Mouse (Mus musculus) intestine, embryonic 14.5 days (tissue): Measurements from ENCODE around the gene Nat8f1. TPM values are rescaled to one million over a fixed set of nuclear protein-coding genes. Genes with fewer than 3 reads are reported as not detected.
"Not testable (repeated sequence)": the region's sequence is repeated elsewhere in the genome, so short reads cannot be mapped to it uniquely, and the experiment has no call there.

ENCODE experiments used
- ATAC-seq: fragments of 200-750 bp; cut with Nextera tagmentation; replicated peaks from 2 replicates; pipeline ENCODE4 v1.8.0; 2017; ENCODE audit warnings: low read depth, moderate number of reproducible peaks, moderate TSS enrichment, moderate library complexity; ENCODE audit not compliant: low FRiP score, low TSS enrichment
- DNase-seq: peaks from one replicate; pipeline ENCODE4 v3.0.0-alpha.2; 2018; ENCODE audit warnings: low spot score
- H3K27ac ChIP-seq: fragments of 300-500 bp; sonication (generic); 2 replicates; pipeline ENCODE4 v1.5.1; 2014; ENCODE audit warnings: low read depth, mild to moderate bottlenecking, control low read depth
- H3K27me3 ChIP-seq: fragments of 300-500 bp; sonication (generic); replicated peaks from 2 replicates; pipeline ENCODE4 v1.6.1; 2014; ENCODE audit warnings: low read length, control low read depth; ENCODE audit not compliant: control insufficient read depth, insufficient read depth
- H3K36me3 ChIP-seq: fragments of 300-500 bp; sonication (generic); 2 replicates; pipeline ENCODE4 v1.6.1; 2014; ENCODE audit warnings: low read length, control low read depth; ENCODE audit not compliant: control insufficient read depth, insufficient read depth
- H3K4me1 ChIP-seq: fragments of 300-500 bp; sonication (generic); replicated peaks from 2 replicates; pipeline ENCODE4 v1.6.1; 2014; ENCODE audit warnings: low read length, control low read depth, mixed read lengths; ENCODE audit not compliant: control insufficient read depth, insufficient read depth
- H3K4me2 ChIP-seq: fragments of 300-500 bp; sonication (generic); 2 replicates; pipeline ENCODE4 v1.6.1; 2014; ENCODE audit warnings: low read length
- H3K4me3 ChIP-seq: fragments of 300-500 bp; sonication (generic); 2 replicates; pipeline ENCODE4 v1.5.1; 2014; ENCODE audit warnings: low read depth, low read length, control low read depth, mixed read lengths
- H3K9ac ChIP-seq: fragments of 300-500 bp; sonication (generic); 2 replicates; pipeline ENCODE4 v1.6.1; 2014; ENCODE audit warnings: mild to moderate bottlenecking, low read length
- H3K9me3 ChIP-seq: fragments of 300-500 bp; sonication (generic); 2 replicates; pipeline ENCODE4 v1.6.1; 2016; ENCODE audit warnings: low read length, control low read depth; ENCODE audit not compliant: control insufficient read depth
- WGBS: fragments of 180-500 bp; shearing (Covaris S2); extraction: QIAGEN DNeasy Blood & Tissue Kit; methylation state at CpG from one replicate; pipeline ENCODE4 v1.1.7; 2014; 5-methylcytosine and 5-hydroxymethylcytosine counted together
- polyA plus RNA-seq: library from polyadenylated mRNA; unstranded; fragments of >200 nt; fragmentation: Nextera tagmentation; extraction: Ambion mirVana; gene quantifications from 2 replicates; pipeline ENCODE4 v1.2.1, GENCODE M21; 2014

The Nat8f1 gene
- polyA plus RNA-seq, 1 experiment from 2014 or later, result 4.8 TPM

DNA sequence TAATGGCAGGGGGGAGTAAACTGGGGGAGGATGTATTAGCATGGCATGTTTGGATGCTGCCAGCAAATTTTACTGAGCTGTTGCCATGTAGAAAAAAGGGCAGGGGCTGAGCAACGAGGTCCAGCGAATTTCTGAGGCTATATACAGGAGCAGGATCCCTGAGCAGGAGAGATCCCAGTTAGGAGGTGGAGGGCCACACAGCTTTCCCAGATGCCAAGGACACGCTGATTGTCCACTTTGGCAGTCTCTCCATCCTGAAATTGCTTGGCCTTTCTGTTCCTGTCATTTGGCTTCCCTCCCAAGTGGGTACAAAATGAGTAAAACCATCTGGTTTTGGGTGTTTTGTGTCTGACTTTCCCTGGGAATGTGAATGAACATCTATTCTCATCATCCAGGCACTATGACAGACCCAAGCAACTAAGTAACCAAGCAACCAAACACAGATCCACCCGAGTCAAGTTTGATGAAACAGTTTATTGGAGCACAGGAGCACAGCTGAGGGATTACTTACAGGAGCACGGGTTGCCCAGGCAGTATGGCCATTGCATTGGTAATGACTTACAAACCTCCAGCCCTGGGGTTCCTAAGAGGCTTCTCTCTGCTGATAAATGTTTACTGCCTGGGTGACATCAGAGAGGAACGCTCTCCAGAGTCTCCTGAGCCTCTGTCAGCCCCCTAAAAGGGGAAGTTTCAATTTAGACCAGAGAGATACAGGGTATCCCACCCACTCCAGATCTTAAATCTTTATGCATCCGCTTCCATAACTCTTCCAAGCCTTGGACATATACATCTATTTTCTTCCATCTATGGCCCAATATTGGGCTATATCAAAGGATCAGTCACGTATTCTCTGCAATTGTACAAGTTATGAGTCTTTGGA lies 16.7 kb downstream of the Nat8f1 start:
- not testable (repeated sequence) for H3K27ac ChIP-seq, ATAC-seq, H3K4me2 ChIP-seq, H3K9ac ChIP-seq, H3K27me3 ChIP-seq, H3K36me3 ChIP-seq, H3K9me3 ChIP-seq, H3K4me3 ChIP-seq, DNase-seq, H3K4me1 ChIP-seq
- WGBS, result 71% methylated on average over 6 of the region's 8 CpGs

DNA sequence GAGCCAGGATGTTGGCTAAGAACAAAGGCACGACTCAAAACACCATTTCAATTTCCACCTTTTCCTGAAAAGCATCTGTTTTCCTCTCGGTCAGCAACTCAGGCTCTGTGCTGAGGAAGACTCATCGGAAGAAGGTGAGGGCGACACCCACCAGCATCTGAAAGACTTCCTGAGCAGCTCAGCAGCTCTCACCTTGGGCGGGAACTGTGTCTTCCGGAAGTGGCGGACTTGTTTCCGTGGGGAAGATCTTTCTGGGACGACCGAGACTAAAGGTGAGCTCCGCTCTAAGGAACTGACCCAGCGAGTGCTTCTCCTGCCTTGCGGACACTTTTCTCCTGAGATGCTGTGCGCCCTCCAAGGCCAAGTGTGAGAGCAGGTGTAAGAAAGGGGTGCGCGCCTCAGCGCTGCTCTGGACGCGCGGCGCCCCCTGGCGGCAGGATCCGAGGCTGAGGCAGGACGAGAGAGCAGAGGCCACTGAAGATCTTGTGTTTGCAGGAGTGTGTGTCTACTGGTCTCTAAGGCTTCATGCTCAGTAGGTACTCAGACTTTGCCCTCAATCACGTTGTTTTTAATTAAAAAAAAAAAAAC lies 20.3 kb downstream of the Nat8f1 start:
- not testable (repeated sequence) for ATAC-seq, DNase-seq, H3K4me2 ChIP-seq, H3K27me3 ChIP-seq, H3K4me3 ChIP-seq, H3K4me1 ChIP-seq, H3K36me3 ChIP-seq, H3K9me3 ChIP-seq, H3K9ac ChIP-seq, H3K27ac ChIP-seq
- WGBS, result 78% methylated on average over 25 of the region's 25 CpGs

DNA sequence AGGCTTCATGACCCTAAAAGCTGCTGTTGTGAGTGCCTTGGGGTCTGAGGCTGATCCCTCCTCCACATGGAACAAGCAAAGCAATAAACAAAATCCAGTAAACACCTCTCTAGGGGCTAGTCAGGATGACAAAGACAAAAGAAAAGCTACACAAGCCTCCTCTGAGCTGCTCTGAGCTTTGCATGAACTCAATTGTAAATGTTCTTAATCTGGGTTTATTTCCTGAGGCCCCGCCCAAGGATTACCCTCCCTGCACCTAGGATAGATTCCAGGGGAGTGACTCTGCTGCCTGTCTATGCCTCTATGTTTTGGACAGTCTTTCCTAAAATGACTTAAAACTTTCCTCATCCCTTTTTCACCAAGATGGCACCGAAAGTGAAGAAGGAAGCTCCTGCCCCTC lies 26.5 kb downstream of the Nat8f1 start:
- H3K9ac ChIP-seq, result no peak overlapping the region
- 91% methylated on average over 2 of the region's 2 CpGs for WGBS
- peaks cover 4% of the 10 kb centered on the region for H3K9me3 ChIP-seq
- H3K36me3 ChIP-seq, result no peaks in the 10 kb centered on the region
- H3K27ac ChIP-seq, result no peak overlapping the region
- no peaks in the 10 kb centered on the region for H3K27me3 ChIP-seq
- no peak overlapping the region for H3K4me3 ChIP-seq
- DNase-seq, result no peak
- no peak overlapping the region for H3K4me2 ChIP-seq
- ATAC-seq, result no peak
- no peaks in the 10 kb centered on the region for H3K4me1 ChIP-seq

DNA sequence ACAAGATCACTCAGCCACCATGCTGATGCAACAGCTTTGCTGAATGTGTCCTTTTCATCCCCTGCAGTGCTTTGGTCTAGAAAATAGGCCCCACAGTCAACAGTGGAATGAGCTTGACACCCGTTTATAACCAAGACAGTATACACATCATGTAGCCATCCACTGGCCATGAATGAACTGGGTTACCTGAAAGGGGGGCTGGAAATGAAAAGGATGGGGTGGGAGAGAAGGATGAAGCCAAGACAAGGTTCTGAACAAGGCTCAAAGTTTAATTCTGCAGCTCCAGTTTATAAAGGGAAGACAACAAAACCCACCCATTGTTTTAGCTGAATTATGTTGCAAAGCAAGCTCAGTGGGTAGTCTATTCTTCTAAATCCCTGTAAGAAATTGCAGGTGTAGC lies 31.2 kb downstream of the Nat8f1 start:
- no peak overlapping the region for H3K4me2 ChIP-seq
- 95% methylated on average over 1 of the region's 1 CpGs for WGBS
- H3K4me1 ChIP-seq, result no peaks in the 10 kb centered on the region
- H3K27ac ChIP-seq, result no peak overlapping the region
- H3K9me3 ChIP-seq, result peaks cover 9% of the 10 kb centered on the region
- DNase-seq (no peak), ATAC-seq (no peak)
- H3K9ac ChIP-seq, result no peak overlapping the region
- H3K27me3 ChIP-seq, result no peaks in the 10 kb centered on the region
- no peak overlapping the region for H3K4me3 ChIP-seq
- H3K36me3 ChIP-seq, result no peaks in the 10 kb centered on the region

DNA sequence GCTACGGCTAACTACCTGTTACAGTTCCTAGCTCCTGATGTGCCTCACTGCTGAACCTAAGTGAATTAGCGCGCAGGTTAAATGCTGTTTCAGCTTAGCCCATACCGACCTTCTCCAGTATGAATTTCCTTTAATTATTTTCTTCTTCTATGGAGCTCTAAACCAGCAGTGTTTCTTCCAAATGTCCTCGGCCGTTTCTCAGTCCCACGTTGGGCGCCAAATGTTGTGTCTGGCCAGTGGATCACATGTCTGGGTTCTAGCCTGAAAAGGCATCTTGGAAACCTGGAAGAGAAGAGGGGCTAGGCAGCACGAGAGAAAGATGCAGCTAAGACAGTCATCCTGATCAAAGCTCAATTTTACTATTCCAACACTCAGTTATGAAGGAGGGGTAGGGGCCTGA lies 32.2 kb downstream of the Nat8f1 start:
- ATAC-seq, H3K36me3 ChIP-seq, H3K27me3 ChIP-seq: not testable (repeated sequence)

DNA sequence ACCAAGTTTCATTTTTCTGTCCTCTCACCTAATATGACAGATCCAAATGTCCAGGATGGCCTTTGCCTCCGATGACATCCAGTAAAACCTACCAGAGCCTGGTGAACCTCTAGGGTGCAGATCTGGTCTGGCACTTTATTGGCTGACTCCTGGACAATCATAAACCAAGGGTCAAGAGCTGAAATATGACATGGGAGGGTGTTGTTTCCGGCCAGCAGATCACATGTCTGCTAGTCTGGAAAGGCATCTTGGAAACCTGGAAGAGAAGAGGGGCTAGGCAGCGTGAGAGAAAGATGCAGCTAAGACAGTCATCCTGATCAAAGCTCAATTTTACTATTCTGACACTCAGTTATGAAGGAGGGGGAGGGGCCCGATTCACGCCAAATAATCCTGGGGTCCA lies 46.5 kb downstream of the Nat8f1 start, which contains the start of gene Nat8f2:
Gene Nat8f2 (minus strand): TSS at position 153 of the 400 bp plus-strand sequence.
- 68% methylated on average over 5 of the region's 5 CpGs for WGBS
- DNase-seq, H3K36me3 ChIP-seq, H3K4me1 ChIP-seq, H3K27me3 ChIP-seq, H3K27ac ChIP-seq, H3K4me2 ChIP-seq, H3K9me3 ChIP-seq, ATAC-seq, H3K9ac ChIP-seq, H3K4me3 ChIP-seq: not testable (repeated sequence)

More for the DNA sequence above, 32.2 kb downstream of the Nat8f1 start:
- WGBS, result 90% methylated on average over 9 of the region's 9 CpGs
- H3K9me3 ChIP-seq, H3K4me3 ChIP-seq, H3K9ac ChIP-seq, H3K4me2 ChIP-seq, DNase-seq, H3K4me1 ChIP-seq, H3K27ac ChIP-seq: not testable (repeated sequence)

DNA sequence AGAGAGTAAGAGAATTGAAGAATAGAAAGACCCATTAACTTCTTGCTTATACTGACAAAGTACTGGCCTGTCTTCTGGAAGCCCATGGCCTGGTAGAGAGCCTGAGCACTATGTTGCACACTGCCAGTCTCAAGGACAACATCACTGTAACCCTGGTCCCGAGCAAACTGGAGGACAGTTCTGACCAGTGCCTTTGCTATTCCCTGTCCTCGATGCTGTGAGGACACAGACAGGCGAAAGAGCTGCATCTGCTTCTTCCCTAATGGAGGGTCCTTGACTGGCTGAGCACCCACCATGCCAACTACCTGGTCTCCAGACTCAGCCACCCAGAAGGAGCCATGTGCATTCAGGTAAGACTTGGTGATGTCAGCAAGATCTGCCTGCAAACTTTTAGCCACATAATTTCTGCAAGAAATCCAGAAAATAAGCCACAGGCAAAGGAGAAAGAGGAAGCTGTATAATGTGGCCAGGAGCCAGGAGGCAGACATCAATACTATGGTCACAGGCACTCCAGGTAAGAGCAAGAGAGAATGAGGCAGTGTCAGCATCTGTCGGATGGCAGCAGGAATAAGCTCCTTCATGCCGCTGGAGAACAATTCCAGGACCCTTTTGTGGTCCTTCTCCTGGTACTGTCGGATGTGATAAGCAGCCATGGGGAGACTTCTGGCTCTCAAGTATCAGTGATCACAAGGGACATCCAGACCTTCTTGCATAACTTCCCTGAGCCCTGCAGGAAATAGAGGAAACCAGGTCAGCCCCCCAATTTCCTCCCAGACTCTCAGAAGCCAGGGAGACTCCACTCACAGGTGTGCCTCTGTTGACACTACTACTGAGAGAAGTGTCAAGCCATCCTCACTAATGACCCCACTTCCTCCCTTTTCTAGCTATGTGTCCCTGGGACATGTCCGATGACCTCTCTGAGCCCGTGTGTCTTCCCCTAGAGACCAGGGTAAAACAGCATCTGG lies 47.5 kb downstream of the Nat8f1 start:
- 80% methylated on average over 8 of the region's 8 CpGs for WGBS
- Histone ChIP-seq H3K9me3 (no peaks in the 10 kb centered on the region), H3K4me2 (no peak overlapping the region), H3K4me1 (no peaks in the 10 kb centered on the region), H3K9ac (no peak overlapping the region), H3K27ac (no peak overlapping the region), H3K27me3 (no peaks in the 10 kb centered on the region), H3K4me3 (no peak overlapping the region), H3K36me3 (no peaks in the 10 kb centered on the region)
- DNase-seq (no peak), ATAC-seq (no peak)

DNA sequence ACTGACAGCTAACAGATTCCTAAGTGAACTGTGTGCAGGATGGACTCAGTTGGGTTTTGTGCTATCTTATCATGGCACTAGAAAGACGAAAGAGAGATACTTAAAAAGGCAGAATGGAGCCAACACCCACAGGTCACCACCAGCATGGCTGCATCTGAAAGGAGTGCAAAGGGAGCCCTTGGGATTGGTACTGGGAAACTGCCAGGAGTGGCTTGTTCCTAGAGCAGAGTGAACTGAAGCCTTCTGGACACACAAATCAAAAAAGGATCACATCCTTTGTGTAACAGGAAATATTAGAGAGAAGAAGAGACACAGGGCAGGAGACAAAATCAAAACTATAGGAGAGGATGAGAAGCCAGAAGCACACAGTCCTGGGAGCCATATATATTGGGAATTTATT lies 48.5 kb downstream of the Nat8f1 start:
- 87% methylated on average over 1 of the region's 1 CpGs for WGBS
- H3K27ac ChIP-seq, H3K4me1 ChIP-seq, DNase-seq, H3K4me3 ChIP-seq, ATAC-seq, H3K36me3 ChIP-seq, H3K4me2 ChIP-seq, H3K27me3 ChIP-seq, H3K9me3 ChIP-seq, H3K9ac ChIP-seq: not testable (repeated sequence)
